Mouse (Mus musculus) inflammation-experienced regulatory T-cells, adult 6 months (primary cell): ENCODE measurements around the gene AW551984. TPM values are rescaled to one million over a fixed set of nuclear protein-coding genes. Genes with fewer than 3 reads are reported as not detected.

Experiments used
- polyA plus RNA-seq, 3 experiments: library from polyadenylated mRNA; unstranded; fragments of 100-300 nt; shearing (Covaris generic); gene quantifications; one replicate each; pipeline ENCODE4 v1.2.1; 2017

The AW551984 gene
- polyA plus RNA-seq, 3 experiments from 2014 or later, result not detected

Other genes with a start within 250 kb of the AW551984 start
- not detected for gene Olfr951, start 217.0 kb downstream of the AW551984 start, polyA plus RNA-seq
- not detected for gene Olfr952, start 177.3 kb downstream of the AW551984 start, polyA plus RNA-seq
- gene Olfr954, start 147.7 kb downstream of the AW551984 start, polyA plus RNA-seq, result not detected
- gene Olfr955, start 132.5 kb downstream of the AW551984 start, polyA plus RNA-seq, result not detected
- gene Olfr44, start 110.4 kb downstream of the AW551984 start, polyA plus RNA-seq, result not detected
- not detected for gene Olfr957, start 88.6 kb downstream of the AW551984 start, polyA plus RNA-seq
- not detected for gene Olfr958, start 50.3 kb downstream of the AW551984 start, polyA plus RNA-seq
- not detected for gene Olfr959, start 28.8 kb downstream of the AW551984 start, polyA plus RNA-seq
- gene Olfr148, start 6.3 kb upstream of the AW551984 start, polyA plus RNA-seq, result not detected
- gene Olfr960, start 17.0 kb upstream of the AW551984 start, polyA plus RNA-seq, result not detected
- gene Olfr961, start 40.7 kb upstream of the AW551984 start, polyA plus RNA-seq, result not detected
- not detected for gene Olfr963, start 62.8 kb upstream of the AW551984 start, polyA plus RNA-seq
- not detected for gene Olfr149, start 102.7 kb upstream of the AW551984 start, polyA plus RNA-seq
- gene Olfr965, start 107.0 kb upstream of the AW551984 start, polyA plus RNA-seq, result not detected
- gene Olfr150, start 126.6 kb upstream of the AW551984 start, polyA plus RNA-seq, result not detected
- not detected for gene Olfr967, start 141.8 kb upstream of the AW551984 start, polyA plus RNA-seq
- gene Olfr968, start 178.8 kb upstream of the AW551984 start, polyA plus RNA-seq, result not detected
- gene Olfr969, start 186.5 kb upstream of the AW551984 start, polyA plus RNA-seq, result not detected
- not detected for gene Olfr970, start 204.5 kb upstream of the AW551984 start, polyA plus RNA-seq
- gene Olfr971, start 232.5 kb upstream of the AW551984 start, polyA plus RNA-seq, result not detected